8 mouse cellular contexts compared by ENCODE assay signal in genomic region chr7:126428154-126428553, GRCm38 (mm10). TPM values are rescaled to one million over a fixed set of nuclear protein-coding genes. Genes with fewer than 3 reads are reported as not detected.
A peak's percentile ranks its signal among the peaks of the same experiment; 100 is the strongest.
DNase-seq lines count a peak whose midpoint lies in the region; ATAC-seq and TF ChIP-seq lines count a peak whose summit lies in the region.

No protein-coding gene starts in this region.

- H3K4me2 ChIP-seq in forebrain, embryonic 16.5 days (ENCODE audit: low read length): peak overlapping the region; percentile 74

- no peak for ATAC-seq in forebrain, embryonic 16.5 days

- no peak for TF ChIP-seq POLR2A in heart, adult 2 months (IDR thresholded peaks at IDR 0.05; ENCODE audit: insufficient read depth, low read depth, low read length)

- H3K27me3 ChIP-seq in heart, adult 2 months (ENCODE audit: control insufficient read depth, insufficient read depth, low read length): no peaks in the 10 kb centered on the region
- no peaks in the 10 kb centered on the region for H3K27me3 ChIP-seq in forebrain, embryonic 16.5 days (replicated peaks; ENCODE audit: control insufficient read depth, insufficient read depth, low read length)

- peak overlapping the region; percentile 77 for H3K9ac ChIP-seq in heart, adult 2 months (ENCODE audit: low read depth, low read length)
- H3K9ac ChIP-seq in ES-E14 (ENCODE audit: insufficient read depth, low read depth, low read length, poor library complexity, severe bottlenecking): peak overlapping the region; percentile 98; the same call in 1 of the 2 replicates
- H3K9ac ChIP-seq in forebrain, embryonic 16.5 days (replicated peaks; ENCODE audit: low read depth, low read length): peak overlapping the region; percentile 85

- DNase-seq in heart, adult 2 months: no peak
- no peak for DNase-seq in heart, postnatal 25 days (ENCODE audit: low spot score)
- DNase-seq in ES-E14 (ENCODE audit: low read depth, low spot score): no peak
- no peak for DNase-seq in embryo, embryonic 9.5 days (ENCODE audit: extremely low spot score)
- no peak for DNase-seq in spleen, adult 12 weeks (ENCODE audit: low spot score)
- DNase-seq in urinary bladder, postnatal 14 days (ENCODE audit: low spot score): no peak

- peak overlapping the region; percentile 67 for H3K4me3 ChIP-seq in heart, adult 2 months
- H3K4me3 ChIP-seq in ES-E14 (ENCODE audit: insufficient read depth in 1 of 2, low read depth in 1 of 2, low read length in 2 of 2, poor library complexity in 1 of 2, severe bottlenecking in 1 of 2) (peak overlapping the region; percentile 100), macrophage (ENCODE audit: inconsistent target) (peak overlapping the region; percentile 45; the same call in 1 of the 2 replicates)
- H3K4me3 ChIP-seq in forebrain, embryonic 16.5 days (replicated peaks; ENCODE audit: low read length): peak overlapping the region; percentile 83

- intact Hi-C loops in heart, adult 2 months (cut with DNase I): loop anchor here (2.0 kb wide), 1 partner anchor 29 kb away; no protein-coding TSS in a partner anchor
- intact Hi-C loops in heart, postnatal 25 days (cut with DNase I): no loop called here

- peak overlapping the region; percentile 92 for H3K27ac ChIP-seq in heart, adult 2 months
- H3K27ac ChIP-seq in ES-E14 (ENCODE audit: insufficient read depth, low read depth, low read length, poor library complexity, severe bottlenecking) (no peak overlapping the region), macrophage (no peak overlapping the region)
- H3K27ac ChIP-seq in forebrain, embryonic 16.5 days (ENCODE audit: low read length): peak overlapping the region; percentile 77

- H3K36me3 ChIP-seq in heart, adult 2 months (ENCODE audit: control insufficient read depth, insufficient read depth, low read length): no peaks in the 10 kb centered on the region
- H3K36me3 ChIP-seq in ES-E14 (ENCODE audit: control insufficient read depth, insufficient read depth, low read length, poor library complexity, severe bottlenecking): peaks cover 5% of the 10 kb centered on the region; the same call in 1 of the 2 replicates
- no peaks in the 10 kb centered on the region for H3K36me3 ChIP-seq in forebrain, embryonic 16.5 days (ENCODE audit: control insufficient read depth, insufficient read depth)
- H3K36me3 ChIP-seq in macrophage (ENCODE audit: inconsistent target): no peaks in the 10 kb centered on the region

- H3K9me3 ChIP-seq in ES-E14 (ENCODE audit: control insufficient read depth, insufficient read depth, low read depth, low read length): no peaks in the 10 kb centered on the region
- H3K9me3 ChIP-seq in forebrain, embryonic 16.5 days (ENCODE audit: control insufficient read depth, low read length): no peaks in the 10 kb centered on the region

- H3K4me1 ChIP-seq in heart, adult 2 months (ENCODE audit: control insufficient read depth, insufficient read depth, low read length): peaks cover 3% of the 10 kb centered on the region
- H3K4me1 ChIP-seq in ES-E14 (ENCODE audit: control insufficient read depth in 2 of 2, insufficient read depth in 2 of 2, low read length in 2 of 2, poor library complexity in 1 of 2): peaks cover 2 to 10% of the 10 kb centered on the region in 2 experiments; a peak in 1 of 4 replicates
- H3K4me1 ChIP-seq in forebrain, embryonic 16.5 days (replicated peaks; ENCODE audit: control insufficient read depth, insufficient read depth, low read length): peaks cover 16% of the 10 kb centered on the region

- in situ Hi-C loops in ES-E14 (cut with MboI; ENCODE audit: low sequenced_read_pairs in 2 of 2, unreplicated experiment in 2 of 2): no loop called here

- no peaks in the 10 kb centered on the region for H3K79me2 ChIP-seq in heart, adult 2 months (replicated peaks; ENCODE audit: control insufficient read depth, insufficient read depth, low read length)
- peaks cover 4% of the 10 kb centered on the region; the same call in 1 of the 2 replicates for H3K79me2 ChIP-seq in macrophage (ENCODE audit: inconsistent target)

- TF ChIP-seq EP300 in heart, adult 2 months (IDR thresholded peaks at IDR 0.05; ENCODE audit: insufficient read depth, low read depth, low read length): no peak

- 26% methylated on average over 4 of the region's 4 CpGs for WGBS in heart, adult 2 months
- WGBS in forebrain, embryonic 16.5 days: 25% methylated on average over 4 of the region's 4 CpGs
- WGBS in macrophage (ENCODE audit: missing documents): 47% methylated on average over 4 of the region's 4 CpGs

- no peak for TF ChIP-seq CTCF in heart, adult 2 months (IDR thresholded peaks at IDR 0.05)

TF ChIP-seq in ES-E14, 5 proteins besides CTCF, POLR2A, EP300 and RAD21:
- no peak for TF ChIP-seq MAFK (IDR thresholded peaks at IDR 0.05; ENCODE audit: insufficient read depth, low read depth, low read length)
- no peak for TF ChIP-seq ZNF384 (IDR thresholded peaks at IDR 0.05; ENCODE audit: low read depth, low read length)

RNA-seq across cellular contexts. Expression of gene Rabep2, which starts 0.4 kb away (rescaled TPM):
- 1 to 10 TPM; 5.3 to 6.3 TPM for total RNA-seq in heart, adult 2 months (2021)
- 8.1 and 9.2 TPM in 2 replicates for polyA plus RNA-seq in heart, adult 2 months (2012; rRNA removed)
- 1 to 10 TPM; 4.6 to 4.9 TPM for total RNA-seq in heart, postnatal 25 days (2021)
- 22.1 and 27.8 TPM in 2 replicates for total RNA-seq in ES-E14 (2012; rRNA removed)
- 24.4 and 26.5 TPM in 2 replicates for polyA plus RNA-seq in forebrain, embryonic 16.5 days (2015; fragmentation: Nextera tagmentation; extraction: Ambion mirVana)
- total RNA-seq in macrophage (2018; cell fraction: chromatin; rRNA removed): 100 to 1,000 TPM in 4 of 26 experiments, 10 to 100 TPM in 22; 35.6 to 131 (median 83.6) TPM
- total RNA-seq in macrophage (2018; cell fraction: cytosol; rRNA removed): 10 to 100 TPM in 25 of 26 experiments, 1 to 10 TPM in 1; 9.8 to 18.9 (median 13.5) TPM
- total RNA-seq in macrophage (2018; cell fraction: nucleus; rRNA removed): 10 to 100 TPM; 17.9 to 54.6 (median 31.1) TPM
- 12.9 to 17.8 TPM (median 13.9 TPM) in 3 replicates for polyA plus RNA-seq in macrophage (2018)

RNA-seq across cellular contexts. Expression of gene Cd19, which starts 13.5 kb away (rescaled TPM):
- 1 to 10 TPM in 1 of 2 experiments, under 1 TPM in 1; 0.37 to 1.9 TPM for total RNA-seq in heart, adult 2 months (2021)
- polyA plus RNA-seq in heart, adult 2 months (2012; rRNA removed): 2.1 and 4.6 TPM in 2 replicates
- total RNA-seq in heart, postnatal 25 days (2021): 1 to 10 TPM in 1 of 2 experiments, under 1 TPM in 1; 0.70 to 1.4 TPM
- total RNA-seq in ES-E14 (2012; rRNA removed): 0.16 and 0.49 TPM in 2 replicates
- not detected in 2 replicates for polyA plus RNA-seq in forebrain, embryonic 16.5 days (2015; fragmentation: Nextera tagmentation; extraction: Ambion mirVana)
- not detected for total RNA-seq in macrophage (2018; cell fraction: chromatin; rRNA removed)
- under 1 TPM in 4 of 26 experiments, not detected in 22; 0.03 to 0.30 (median 0.15) TPM for total RNA-seq in macrophage (2018; cell fraction: cytosol; rRNA removed)
- total RNA-seq in macrophage (2018; cell fraction: nucleus; rRNA removed): under 1 TPM in 8 of 26 experiments, not detected in 18; 0.12 to 0.82 (median 0.23) TPM
- polyA plus RNA-seq in macrophage (2018): 0.09 TPM in 1 of 3 replicates, not detected in the others

RNA-seq across cellular contexts. Expression of gene Nfatc2ip, which starts 31.6 kb away (rescaled TPM):
- 1 to 10 TPM; 4.0 to 4.9 TPM for total RNA-seq in heart, adult 2 months (2021)
- polyA plus RNA-seq in heart, adult 2 months (2012; rRNA removed): 3.0 and 5.6 TPM in 2 replicates
- 1 to 10 TPM; 4.5 to 5.4 TPM for total RNA-seq in heart, postnatal 25 days (2021)
- total RNA-seq in ES-E14 (2012; rRNA removed): 31.7 and 45.6 TPM in 2 replicates
- polyA plus RNA-seq in forebrain, embryonic 16.5 days (2015; fragmentation: Nextera tagmentation; extraction: Ambion mirVana): 2.6 and 2.9 TPM in 2 replicates
- 10 to 100 TPM in 3 of 26 experiments, 1 to 10 TPM in 23; 1.2 to 11.8 (median 6.4) TPM for total RNA-seq in macrophage (2018; cell fraction: chromatin; rRNA removed)
- 1 to 10 TPM; 3.7 to 6.9 (median 5.3) TPM for total RNA-seq in macrophage (2018; cell fraction: cytosol; rRNA removed)
- 10 to 100 TPM in 6 of 26 experiments, 1 to 10 TPM in 20; 2.5 to 17.1 (median 6.5) TPM for total RNA-seq in macrophage (2018; cell fraction: nucleus; rRNA removed)
- 2.6 to 6.4 TPM (median 4.6 TPM) in 3 replicates for polyA plus RNA-seq in macrophage (2018)

RNA-seq across cellular contexts. Expression of gene Atp2a1, which starts 34.8 kb away (rescaled TPM):
- 1 to 10 TPM; 1.1 to 1.3 TPM for total RNA-seq in heart, adult 2 months (2021)
- 5.7 and 6.6 TPM in 2 replicates for polyA plus RNA-seq in heart, adult 2 months (2012; rRNA removed)
- total RNA-seq in heart, postnatal 25 days (2021): 1 to 10 TPM in 1 of 2 experiments, under 1 TPM in 1; 0.88 to 1.2 TPM
- 0.11 and 0.27 TPM in 2 replicates for total RNA-seq in ES-E14 (2012; rRNA removed)
- 0.30 and 0.51 TPM in 2 replicates for polyA plus RNA-seq in forebrain, embryonic 16.5 days (2015; fragmentation: Nextera tagmentation; extraction: Ambion mirVana)
- under 1 TPM in 6 of 26 experiments, not detected in 20; 0.20 to 0.45 (median 0.32) TPM for total RNA-seq in macrophage (2018; cell fraction: chromatin; rRNA removed)
- under 1 TPM in 9 of 26 experiments, not detected in 17; under 0.01 to 0.19 (median 0.06) TPM for total RNA-seq in macrophage (2018; cell fraction: cytosol; rRNA removed)
- total RNA-seq in macrophage (2018; cell fraction: nucleus; rRNA removed): 1 to 10 TPM in 1 of 26 experiments, under 1 TPM in 2, not detected in 23; 0.24 to 5.2 (median 0.40) TPM
- polyA plus RNA-seq in macrophage (2018): 0.06 TPM in 1 of 3 replicates, not detected in the others

RNA-seq across cellular contexts. Expression of gene Sh2b1, which starts 47.1 kb away (rescaled TPM):
- 10 to 100 TPM; 42.5 to 46.1 TPM for total RNA-seq in heart, adult 2 months (2021)
- polyA plus RNA-seq in heart, adult 2 months (2012; rRNA removed): 58.2 and 59.2 TPM in 2 replicates
- 10 to 100 TPM; 40.2 to 43.2 TPM for total RNA-seq in heart, postnatal 25 days (2021)
- 20.3 and 22.5 TPM in 2 replicates for total RNA-seq in ES-E14 (2012; rRNA removed)
- 71.2 and 73.9 TPM in 2 replicates for polyA plus RNA-seq in forebrain, embryonic 16.5 days (2015; fragmentation: Nextera tagmentation; extraction: Ambion mirVana)
- total RNA-seq in macrophage (2018; cell fraction: chromatin; rRNA removed): 10 to 100 TPM; 11.9 to 63.3 (median 41.1) TPM
- 10 to 100 TPM in 22 of 26 experiments, 1 to 10 TPM in 4; 6.0 to 20.4 (median 15.8) TPM for total RNA-seq in macrophage (2018; cell fraction: cytosol; rRNA removed)
- total RNA-seq in macrophage (2018; cell fraction: nucleus; rRNA removed): 10 to 100 TPM; 13.7 to 52.3 (median 28.3) TPM
- polyA plus RNA-seq in macrophage (2018): 10.4 to 17.2 TPM (median 11.7 TPM) in 3 replicates

Comparison
In these comparisons a context has a peak if more than half of its experiments do, and no peak if none do; other contexts are left out.
1. H3K27ac ChIP-seq: peak in heart, adult 2 months (single experiment) and forebrain, embryonic 16.5 days (single experiment); none in ES-E14 (single experiment) and macrophage (single experiment).
2. H3K4me3 ChIP-seq: peak in every context shown above with its lines; median percentile 100 in ES-E14; 83 in forebrain, embryonic 16.5 days; 67 in heart, adult 2 months; 45 in macrophage.
3. Peak in every context shown above with its lines, with median percentiles within 50 percentile points of each other: H3K9ac ChIP-seq.